Mouse (Mus musculus) left cerebral cortex, postnatal 4 days (tissue): ENCODE measurements around the gene Tnrc6b. TPM values are rescaled to one million over a fixed set of nuclear protein-coding genes. Genes with fewer than 3 reads are reported as not detected.
"Not testable (repeated sequence)": the region's sequence is repeated elsewhere in the genome, so short reads cannot be mapped to it uniquely, and the experiment has no call there.

Experiments used
- DNase-seq: peaks from one replicate; pipeline ENCODE4 v3.0.0-alpha.2; 2022
- intact Hi-C: fragments of 180-260 bp; cut with DNase I; formaldehyde crosslinking; loops from one replicate; pipeline ENCODE4 v1.15.1; 2025
- total RNA-seq, 2 experiments: library from RNA; stranded (reverse); gene quantifications; 2 replicates each; pipeline ENCODE4 v1.2.3; 2021

The Tnrc6b gene
- total RNA-seq, 2 experiments from 2014 or later: 145 to 146 TPM

DNA sequence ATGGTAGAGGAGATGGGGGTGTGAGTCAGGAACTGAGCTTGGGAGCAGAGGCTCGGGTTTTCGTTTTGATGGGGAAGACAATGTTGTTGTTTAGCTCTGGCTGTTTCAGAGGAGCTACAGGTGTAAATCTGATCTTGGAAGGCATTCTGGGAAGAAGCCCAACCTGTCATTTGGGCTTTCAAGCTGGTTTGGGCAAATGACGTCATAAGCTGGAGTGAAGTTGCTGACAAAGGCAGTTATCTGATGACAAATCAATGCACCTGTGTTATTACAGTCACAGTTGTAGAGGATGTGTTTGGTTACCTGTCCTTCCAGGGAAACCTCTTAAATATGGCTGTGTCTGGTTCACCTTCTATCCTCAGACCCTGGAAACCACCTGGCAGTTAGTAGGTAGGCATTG, 125.1 kb downstream of the Tnrc6b start:
- intact Hi-C loops: no loop called here
- no peak for DNase-seq

DNA sequence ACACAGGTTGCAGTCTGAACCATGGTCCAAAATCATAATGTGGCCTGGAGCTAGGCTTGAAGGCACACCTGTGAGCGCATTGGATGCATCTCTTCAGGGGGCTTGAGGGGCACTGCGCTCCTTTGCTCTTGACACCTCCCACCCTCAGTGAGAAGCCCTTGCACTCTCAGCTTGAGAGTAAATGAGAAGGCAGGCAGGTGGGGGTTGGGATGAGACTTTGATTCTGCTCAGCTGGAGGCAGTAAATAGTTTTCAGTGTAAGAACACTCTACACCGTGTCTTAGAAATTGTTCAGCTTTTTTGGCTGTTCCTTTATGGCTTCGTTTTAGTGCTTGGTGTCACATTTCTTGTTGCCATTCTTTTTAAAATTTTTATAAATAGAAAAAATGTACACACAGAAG, 127.7 kb downstream of the Tnrc6b start:
- DNase-seq: no peak
- intact Hi-C loops: no loop called here

DNA sequence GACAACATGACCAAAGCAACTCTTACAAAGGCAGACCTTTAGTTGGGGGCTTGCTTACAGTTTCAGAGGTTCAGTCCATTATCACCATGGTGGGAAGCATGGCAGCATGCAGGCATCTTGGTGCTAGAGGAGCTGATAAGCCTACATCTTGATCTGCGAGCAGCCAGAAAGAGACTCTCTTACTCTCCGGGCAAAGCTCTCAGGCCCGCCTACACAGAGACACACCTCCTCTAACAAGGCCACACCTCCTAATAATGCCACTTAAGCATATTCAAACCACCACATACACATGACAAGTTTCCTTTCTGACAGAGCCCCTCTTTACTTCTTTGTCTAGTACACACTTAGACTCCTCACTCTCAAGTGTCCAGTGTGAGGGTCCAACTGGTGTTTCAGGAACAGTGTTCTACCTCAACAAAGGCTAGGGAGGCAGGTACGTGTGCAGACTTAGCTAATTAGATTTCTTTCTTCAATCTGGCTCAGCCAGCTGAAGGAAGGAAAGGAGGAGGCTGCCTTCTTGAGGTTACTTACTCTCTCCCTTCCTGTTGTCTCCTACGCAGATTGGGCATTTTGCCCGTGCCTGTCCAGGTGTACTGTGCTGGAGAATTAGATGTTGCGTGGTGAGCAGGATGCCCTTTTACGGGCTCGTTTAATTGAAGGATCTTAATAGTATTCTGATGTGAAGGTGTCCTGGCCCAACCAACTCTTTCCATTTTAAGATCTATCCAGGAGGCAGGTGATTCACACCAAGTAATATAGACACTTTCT, 128.7 kb downstream of the Tnrc6b start:
- intact Hi-C loops: no loop called here

DNA sequence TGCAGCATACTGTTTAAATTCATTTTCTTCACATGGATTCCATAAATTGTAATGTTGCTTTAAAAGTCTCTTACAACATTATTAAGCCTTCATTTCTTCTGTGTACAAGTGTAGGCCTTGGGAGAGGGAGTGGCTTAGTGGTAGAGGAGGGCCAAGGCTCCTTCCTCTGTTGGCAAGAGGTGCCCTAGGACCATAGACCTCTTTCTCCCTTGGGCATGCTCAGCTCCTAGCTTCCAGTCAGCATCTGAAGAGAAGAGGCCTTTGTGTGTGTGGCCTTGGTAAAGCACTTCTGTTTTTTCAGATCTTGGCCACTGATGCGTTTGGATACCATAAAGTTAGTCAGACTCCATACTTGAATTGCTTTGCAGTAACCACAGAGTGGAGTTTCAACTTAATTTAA, 133.1 kb downstream of the Tnrc6b start:
- intact Hi-C loops: no loop called here
- DNase-seq: no peak

More for the DNA sequence above, 128.7 kb downstream of the Tnrc6b start:
- no peak for DNase-seq

DNA sequence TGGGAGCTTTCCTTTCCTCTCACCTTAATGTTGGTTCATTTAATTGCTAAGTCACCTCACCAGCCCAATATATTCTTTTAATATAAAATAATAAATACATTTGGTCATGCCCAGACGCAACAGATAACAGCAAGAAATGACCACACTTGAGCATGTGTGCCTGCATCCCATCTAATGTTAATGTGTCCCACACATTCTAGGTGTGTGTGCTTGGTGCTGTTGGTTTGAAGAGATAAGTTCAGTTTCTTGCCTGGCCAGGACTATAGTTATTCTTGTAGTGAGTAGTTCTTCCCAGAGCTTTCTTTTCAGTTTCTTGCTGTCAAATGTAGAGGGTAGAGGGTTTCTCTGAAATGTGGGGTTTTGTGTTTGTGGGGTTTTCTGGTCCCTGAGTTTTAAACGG, 133.8 kb downstream of the Tnrc6b start:
- intact Hi-C loops: no loop called here
- no peak for DNase-seq

DNA sequence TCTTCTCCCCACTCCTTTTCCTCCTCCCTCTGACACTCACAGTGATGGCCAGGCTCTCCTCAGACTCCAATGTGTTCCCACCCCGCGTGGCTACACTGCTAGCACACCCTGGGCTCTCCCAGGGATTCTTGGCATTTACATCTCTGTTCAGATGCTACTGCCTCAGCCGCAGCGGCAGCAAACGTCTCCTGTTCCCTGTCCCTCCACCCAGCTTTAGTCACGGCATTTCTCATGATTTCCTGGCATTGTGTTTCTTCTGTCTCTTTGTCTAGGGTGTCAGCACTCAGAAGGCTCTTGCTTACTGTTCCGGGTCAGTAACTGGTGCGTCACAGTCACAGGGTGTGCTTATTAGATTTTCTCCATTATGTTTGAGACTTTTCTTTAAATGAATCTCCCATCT, 138.9 kb downstream of the Tnrc6b start:
- intact Hi-C loops: no loop called here

DNA sequence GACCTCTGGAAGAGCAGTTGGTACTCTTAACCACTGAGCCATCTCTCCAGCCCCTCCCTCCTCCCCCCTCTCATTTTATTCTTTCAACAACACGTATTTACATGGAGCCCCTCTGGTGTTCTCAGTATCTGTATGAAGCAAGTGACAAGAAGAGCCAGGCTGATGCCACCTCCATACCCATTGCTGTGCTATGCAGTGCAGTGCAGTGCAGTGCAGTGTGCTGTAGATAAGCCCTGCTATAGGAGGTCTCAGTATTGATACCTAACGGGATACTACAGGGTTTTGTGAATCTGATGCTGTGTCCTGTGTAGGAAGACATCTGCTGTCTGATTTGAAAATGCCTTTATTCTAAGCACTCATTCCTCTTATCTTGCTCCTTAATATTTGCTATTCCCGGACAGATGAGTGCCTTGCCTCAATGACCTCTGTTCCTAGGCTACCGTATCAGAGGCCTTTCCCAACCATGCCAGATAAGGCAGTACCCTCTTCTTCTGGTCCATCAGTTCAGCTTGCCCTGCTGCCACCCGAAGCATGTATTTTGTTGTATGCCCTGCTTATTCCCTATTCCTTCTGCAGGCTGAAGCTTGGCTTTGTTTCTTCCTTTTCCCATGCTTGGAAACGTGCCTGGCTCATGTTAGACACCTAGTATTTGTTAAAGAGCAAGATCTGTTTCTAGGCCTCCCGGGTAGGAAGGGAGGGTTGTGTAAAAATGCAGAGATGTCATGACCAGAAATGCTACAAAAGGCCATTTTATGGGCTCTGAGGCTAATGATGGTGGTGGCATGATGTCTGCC, 139.8 kb downstream of the Tnrc6b start:
- DNase-seq: no peak
- intact Hi-C loops: no loop called here

More for the DNA sequence above, 138.9 kb downstream of the Tnrc6b start:
- no peak for DNase-seq

DNA sequence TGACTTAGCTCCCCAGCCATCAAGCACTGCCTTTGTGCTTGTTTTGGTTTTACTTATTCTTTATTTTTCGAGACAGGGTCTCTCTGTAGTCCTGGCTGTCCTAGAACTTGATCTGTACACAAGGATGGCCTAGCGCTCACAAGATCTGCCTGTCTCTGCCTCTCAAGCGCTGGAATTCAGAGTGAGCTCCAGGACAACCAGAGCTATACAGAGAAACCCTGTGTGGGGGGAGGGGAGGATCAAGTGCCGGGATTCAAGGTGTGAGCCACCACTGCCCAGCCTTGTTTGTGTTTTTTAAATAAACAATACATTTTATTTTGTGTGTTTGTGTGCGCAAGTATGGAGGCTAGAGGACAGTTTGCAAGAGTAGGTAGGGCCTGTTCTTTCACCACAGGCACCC, 141.0 kb downstream of the Tnrc6b start:
- intact Hi-C loops: no loop called here
- DNase-seq: no peak

DNA sequence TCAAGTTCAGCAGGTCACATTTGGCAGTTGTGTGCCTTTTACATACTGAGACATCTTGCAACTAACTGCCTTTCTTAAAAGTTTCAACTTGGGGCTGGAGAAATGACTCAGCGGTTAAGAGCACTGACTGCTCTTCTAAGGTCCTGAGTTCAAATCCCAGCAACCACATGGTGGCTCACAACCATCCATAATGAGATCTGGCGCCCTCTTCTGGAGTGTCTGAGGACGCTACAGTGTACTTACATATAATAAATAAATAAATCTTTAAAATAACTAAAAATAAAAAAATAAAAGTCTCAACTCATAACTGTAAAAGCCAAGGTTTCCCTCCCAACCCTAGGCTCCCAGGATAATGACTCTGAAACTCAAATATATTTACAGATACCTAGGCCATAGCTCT, 141.4 kb downstream of the Tnrc6b start:
- intact Hi-C loops, DNase-seq: not testable (repeated sequence)

DNA sequence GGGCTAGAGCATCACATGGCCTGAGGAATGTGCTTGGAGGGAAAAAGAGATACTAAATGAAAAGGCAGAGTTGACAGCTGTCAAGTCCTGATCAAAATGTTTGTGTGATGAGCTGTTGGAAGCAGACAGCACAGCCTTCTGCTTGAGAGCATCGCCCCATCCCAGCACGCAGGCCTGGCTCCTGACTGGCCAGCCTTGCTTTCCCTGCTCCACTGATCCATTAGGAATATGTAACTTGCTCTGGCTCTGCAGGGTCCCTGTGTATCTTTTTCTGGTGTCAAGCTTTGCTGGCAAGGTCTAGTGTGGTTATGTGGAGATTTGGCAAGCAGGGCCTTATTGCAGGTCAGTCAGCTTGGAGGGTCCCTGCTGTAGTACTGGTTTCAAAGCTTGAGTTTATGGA, 148.3 kb downstream of the Tnrc6b start:
- DNase-seq: peak; percentile 56
- intact Hi-C loops: no loop called here

DNA sequence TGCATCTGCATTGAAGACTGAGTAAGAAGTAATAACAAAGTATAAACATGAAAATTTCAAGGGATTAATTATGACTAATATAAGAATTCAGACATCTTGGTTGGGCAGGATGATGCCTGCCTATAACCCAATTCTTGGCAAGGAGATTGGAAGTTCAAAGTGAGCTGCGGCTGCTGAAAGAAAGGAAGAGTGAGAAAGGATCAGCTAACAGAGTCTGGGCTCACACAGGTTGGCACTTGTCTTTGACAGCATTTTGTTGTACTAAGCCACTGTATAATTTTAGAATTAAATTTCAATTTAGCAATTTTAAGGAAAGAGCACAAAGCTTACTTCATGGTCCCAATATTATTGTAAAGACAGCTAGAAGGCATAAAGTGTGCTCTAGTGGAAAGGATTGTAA, 150.2 kb downstream of the Tnrc6b start:
- no peak for DNase-seq
- intact Hi-C loops: no loop called here

DNA sequence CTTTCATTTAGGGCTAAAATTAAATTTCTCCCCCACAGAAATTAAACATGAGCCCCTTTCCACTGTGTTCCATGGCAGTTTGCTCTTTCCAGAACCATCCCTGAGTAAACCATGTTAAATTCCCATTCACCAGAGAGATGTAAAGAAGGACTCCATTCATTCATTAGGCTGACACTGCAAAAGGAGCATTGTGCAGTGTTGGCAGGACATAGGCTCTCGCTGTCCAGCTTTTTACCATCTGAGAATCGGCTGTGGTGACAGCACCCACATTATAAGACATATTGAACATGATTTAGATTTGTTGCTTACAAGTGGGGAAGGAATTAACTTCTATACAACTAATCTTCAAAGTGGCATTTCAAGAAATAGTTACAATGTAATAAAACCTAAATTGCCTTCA, 150.9 kb downstream of the Tnrc6b start:
- DNase-seq: no peak
- intact Hi-C loops: no loop called here

DNA sequence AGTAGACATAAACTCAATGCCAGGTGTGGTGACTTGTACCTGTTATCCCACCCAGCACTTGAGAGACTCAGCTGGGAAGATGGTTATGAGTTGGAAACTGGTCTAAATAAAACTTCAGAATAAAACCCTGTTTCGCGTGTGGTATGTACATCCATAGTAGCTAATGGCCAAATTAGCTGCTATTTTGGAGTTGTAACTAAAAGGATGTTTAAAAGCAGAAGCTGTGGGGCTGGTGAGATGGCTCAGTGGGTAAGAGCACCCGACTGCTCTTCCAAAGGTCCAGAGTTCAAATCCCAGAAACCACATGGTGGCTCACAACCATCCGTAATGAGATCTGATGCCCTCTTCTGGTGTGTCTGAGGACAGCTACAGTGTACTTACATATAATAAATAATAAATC, 157.5 kb downstream of the Tnrc6b start:
- DNase-seq, intact Hi-C loops: not testable (repeated sequence)

DNA sequence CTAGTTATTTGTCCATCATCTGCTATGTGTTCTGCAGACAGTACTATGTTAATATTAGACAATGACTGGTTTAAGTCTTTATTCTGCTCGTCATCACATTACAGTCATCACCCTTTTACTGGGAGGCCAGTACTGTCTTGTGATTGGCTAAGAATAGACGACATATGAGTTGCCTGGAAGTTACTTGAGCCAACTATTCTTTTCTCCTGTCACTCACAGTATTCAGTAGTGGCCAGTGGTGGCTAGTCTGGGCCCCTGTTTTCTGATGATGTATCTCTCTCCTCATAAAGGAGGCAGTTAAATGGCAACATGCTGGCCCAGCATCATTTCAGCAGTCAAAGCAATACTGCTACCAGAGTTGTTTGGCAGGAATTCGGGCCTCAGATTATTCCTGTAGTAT, 163.6 kb downstream of the Tnrc6b start:
- intact Hi-C loops: no loop called here
- DNase-seq: no peak

DNA sequence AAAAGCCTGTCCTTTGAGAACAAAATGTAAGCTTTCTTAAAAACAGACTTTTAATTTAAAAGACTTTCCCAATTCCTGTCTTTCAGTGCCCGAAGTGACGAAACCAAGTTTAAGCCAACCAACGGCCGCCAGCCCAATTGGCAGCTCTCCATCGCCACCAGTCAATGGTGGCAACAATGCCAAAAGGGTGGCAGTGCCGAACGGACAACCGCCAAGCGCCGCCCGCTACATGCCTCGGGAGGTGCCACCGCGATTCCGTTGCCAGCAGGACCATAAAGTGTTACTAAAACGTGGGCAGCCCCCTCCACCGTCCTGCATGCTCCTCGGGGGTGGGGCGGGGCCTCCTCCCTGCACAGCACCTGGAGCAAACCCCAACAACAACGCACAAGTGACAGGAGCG, 165.1 kb downstream of the Tnrc6b start:
- DNase-seq: peak; percentile 72
- intact Hi-C loops: no loop called here

DNA sequence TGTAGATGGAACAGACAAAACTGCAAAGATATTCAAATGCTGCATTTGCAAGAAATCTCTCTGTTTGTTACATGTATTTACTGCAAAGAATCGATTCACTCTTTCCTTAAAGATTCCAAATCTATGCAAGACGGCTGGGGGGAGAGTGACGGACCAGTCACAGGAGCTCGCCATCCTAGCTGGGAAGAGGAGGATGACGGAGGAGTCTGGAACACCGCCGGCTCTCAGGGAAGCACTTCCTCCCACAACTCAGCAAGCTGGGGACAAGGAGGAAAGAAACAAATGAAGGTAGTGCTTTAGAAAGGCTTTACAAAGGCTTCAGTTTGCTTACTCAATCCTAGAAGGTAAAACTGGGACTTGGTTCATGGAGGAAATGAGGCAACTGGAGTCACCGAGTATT, 173.0 kb downstream of the Tnrc6b start:
- intact Hi-C loops: loop anchor here (5.0 kb wide), 1 partner anchor 177 kb away; no protein-coding TSS in a partner anchor
- no peak for DNase-seq

DNA sequence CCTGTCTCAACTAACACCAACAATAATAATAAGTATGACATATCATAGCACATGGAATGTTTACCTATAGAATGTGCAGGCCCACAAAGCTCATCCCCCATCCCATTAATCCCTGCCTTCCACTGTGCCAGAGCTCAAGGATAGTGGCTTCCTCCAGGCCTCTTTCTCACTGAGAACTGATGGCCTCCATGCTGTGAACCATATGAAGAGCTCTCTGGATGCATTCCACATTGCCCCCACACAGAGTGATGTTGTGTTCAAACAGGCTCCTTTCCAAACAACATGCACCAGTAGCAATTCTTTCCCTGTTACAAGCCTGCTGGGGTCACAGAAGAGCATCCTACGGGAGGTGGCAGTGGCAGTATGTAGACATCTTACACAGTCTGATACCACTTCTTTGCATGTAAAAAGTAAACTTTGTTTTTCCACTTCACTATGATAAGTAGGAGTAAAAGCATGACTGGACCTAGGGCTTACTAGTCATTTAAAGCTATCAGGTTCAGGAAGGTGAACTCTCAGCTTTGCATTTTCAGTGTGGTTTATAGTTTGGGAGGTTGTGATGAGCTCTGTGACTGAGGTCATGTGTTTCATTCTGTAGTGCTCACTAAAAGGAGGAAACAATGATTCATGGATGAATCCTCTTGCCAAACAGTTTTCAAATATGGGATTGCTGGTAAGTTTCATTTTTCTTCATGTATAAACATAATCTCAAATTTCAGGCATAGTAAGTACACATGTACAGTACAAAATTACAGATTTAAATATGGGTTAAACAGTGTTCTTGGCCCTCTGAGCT, 175.4 kb downstream of the Tnrc6b start:
- intact Hi-C loops: no loop called here
- DNase-seq: no peak

DNA sequence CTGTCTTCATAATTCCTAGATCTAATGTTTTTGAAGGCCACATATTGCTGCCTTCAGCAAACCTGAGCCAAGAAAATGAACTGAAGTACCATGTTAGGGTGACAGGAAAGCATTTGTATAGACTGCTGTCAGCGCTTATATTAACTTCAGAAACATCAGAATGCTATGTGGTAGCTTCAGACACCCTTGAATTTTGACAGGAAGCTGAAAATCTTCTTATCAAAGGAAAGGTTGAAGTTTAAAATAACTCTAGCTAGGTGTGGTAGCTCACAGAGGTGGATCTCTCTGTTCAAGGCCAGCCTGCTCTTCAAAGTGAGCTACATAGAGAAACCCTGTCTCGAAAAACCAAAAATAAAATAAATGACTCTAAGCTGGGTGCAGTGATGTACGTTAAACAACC, 181.2 kb downstream of the Tnrc6b start:
- no peak for DNase-seq
- intact Hi-C loops: no loop called here

DNA sequence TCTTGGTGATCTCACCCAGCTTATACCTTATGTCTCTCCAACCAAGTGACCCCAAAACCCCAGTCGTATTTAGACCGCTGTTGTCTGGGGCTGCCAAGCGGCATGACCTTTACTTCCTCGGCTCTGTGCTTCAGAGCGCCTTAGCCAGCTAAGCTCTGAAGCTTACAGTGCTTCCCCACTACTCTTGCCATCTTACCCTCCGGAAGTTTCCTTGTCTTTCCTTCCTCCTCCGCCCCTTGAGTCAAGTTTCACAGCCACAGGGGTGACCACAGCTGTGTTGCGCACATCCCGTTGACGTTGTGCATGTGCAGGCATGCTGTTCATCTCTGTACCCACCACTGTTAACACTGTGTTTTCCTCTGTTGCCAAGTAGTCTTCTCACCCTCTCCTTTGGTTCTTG, 185.6 kb downstream of the Tnrc6b start:
- intact Hi-C loops: no loop called here
- DNase-seq: no peak

DNA sequence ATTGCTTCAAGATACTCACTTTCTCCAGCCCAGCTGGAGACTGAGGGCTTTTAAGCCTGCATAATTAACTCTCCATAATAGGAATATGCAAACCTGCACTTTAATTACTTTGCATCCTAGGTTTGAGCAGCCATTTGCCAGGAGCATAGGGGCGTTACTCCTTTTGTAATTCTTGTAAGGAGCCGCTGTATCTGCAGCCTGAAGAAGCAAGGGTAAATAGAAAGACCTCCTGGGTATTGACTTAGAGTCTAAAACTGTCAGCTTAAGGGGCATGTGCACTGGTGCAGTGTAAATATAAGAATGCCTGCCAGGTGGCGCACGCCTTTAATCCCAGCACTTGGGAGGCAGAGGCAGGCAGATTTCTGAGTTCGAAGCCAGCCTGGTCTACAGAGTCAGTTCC, 186.8 kb downstream of the Tnrc6b start:
- intact Hi-C loops: no loop called here
- DNase-seq: no peak

DNA sequence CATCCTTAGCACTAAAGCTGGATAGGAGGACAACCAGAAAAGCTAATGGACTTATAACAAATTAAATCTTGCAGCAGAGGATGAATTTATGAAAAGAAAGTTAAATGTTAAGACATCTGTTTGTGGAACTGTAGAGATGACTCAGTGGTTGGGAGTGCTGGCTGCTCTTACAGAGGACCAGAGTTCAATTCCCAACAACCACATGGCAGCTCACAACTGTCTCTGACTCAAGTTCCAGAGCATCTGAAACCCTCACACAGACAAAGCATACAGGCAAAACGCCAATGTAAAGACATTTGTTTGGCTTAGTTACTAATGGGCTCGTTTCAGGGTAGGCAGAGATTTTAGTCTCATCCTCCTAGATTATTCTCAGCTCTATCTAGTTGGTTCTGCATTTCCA, 188.7 kb downstream of the Tnrc6b start:
- intact Hi-C loops: no loop called here
- DNase-seq: no peak
